Mouse (Mus musculus) erythroid progenitor cell, adult 5-6 weeks (primary cell): ENCODE measurements around the gene Mpv17. TPM values are rescaled to one million over a fixed set of nuclear protein-coding genes. Genes with fewer than 3 reads are reported as not detected.

Source experiments
- ATAC-seq: replicated peaks from 2 replicates; pipeline ENCODE4 v1.8.0; 2016; ENCODE audit warnings: moderate number of reproducible peaks, mild to moderate bottlenecking, moderate TSS enrichment, inconsistent platforms; ENCODE audit not compliant: poor library complexity, low FRiP score, severe bottlenecking
- total RNA-seq, 2 experiments: library from RNA; stranded (forward) in 1 of 2; stranded (reverse) in 1 of 2; fragments of 150-400 nt in 1 of 2; fragments of 186-747, 209-891 nt in 1 of 2; gene quantifications; 2 replicates each; pipeline versions ENCODE4 v1.2.3 to v1.2.4; 2015 to 2017; ENCODE audit warnings: low replicate concordance in 2 of 2

The Mpv17 gene
- 1.3 and 11.5 TPM in 2 replicates for total RNA-seq (2015; ENCODE audit: low replicate concordance)
- total RNA-seq (2017; ENCODE audit: low replicate concordance): 0.23 and 4.7 TPM in 2 replicates

DNA sequence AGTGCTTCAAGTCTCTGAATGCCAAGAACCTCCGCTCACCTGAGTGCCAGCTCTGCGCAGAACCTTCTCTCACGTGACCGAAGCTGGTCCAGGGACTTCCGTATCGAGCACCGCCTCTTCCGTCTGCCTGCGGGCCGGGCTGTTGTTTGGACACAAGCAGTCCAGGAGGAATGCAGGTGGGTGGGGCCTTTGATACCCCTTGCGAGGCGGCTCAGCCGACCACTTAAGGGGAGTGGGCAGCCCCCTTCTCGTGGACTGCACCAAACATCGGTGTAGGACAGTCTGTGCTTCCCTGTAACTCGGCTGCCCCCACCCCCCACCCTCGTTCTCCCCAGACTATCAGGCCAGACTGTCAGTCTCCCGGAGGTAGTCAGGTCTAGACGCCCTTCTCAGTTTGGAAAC, at the start of gene Mpv17:
TSS of gene Mpv17 (minus strand) at position 100 of the 402 bp plus-strand sequence.
- peak; percentile 98 for ATAC-seq

DNA sequence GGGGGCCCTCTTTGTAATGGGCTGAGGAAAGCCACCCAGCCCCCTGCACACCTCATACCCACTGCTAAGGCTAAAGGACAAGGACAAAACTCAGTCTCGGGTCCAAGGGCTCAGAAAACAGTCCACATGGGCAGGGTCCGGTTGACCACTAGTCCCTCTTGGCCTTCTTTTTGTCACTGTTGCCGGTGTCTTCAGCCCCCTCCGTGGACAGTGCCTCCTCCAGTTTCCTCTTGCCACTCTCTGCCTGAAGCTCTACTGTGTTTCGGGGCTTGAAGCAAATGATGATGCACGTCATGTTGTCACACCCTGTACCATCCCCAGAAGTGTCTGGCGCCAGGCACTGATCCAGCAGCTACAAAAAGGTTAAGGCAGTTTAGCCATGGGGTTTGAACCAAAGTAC, 48.9 kb upstream of the Mpv17 start:
- no peak for ATAC-seq

DNA sequence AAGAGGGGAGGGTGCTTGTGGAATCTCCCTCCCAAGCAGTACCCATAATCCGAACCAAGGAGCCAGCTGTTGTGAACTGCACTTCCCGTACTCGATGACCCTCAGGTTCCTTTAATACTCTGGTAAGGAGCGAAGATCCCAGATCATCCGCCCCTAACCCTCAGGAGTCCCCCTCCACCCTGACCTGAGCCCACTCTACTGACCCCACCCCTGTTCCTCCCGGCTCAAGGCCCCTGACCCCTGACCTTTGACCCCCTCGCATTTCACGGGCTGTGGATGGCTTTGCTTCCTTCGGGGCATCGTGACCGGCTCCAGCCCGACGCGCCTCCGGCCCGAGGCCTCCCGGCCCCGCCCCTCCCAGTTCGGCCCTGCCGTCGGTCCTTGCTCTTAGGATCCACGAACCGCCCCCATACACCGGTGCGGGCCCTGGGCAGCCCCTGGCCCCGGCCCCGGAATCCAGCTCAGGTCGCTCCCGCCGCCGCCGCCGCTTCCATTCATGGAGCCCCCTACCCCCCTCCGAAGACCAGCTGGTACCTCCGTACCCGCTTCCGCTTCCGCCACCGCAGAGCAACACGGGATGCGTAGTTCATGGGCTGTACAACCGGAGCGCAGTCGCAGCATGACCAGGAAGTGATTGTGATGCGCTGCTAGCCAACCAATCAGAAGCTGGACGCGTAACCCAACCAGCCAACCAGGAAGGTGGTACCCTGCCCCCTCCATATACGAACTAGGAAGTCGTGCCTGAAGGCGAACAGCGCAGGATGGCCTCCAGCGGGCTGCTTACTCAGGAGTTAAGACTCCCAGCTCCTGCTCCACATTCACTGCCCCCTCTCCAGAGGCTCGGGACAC, 47.9 kb upstream of the Mpv17 start, which contains the start of gene Zfp513:
TSS of gene Zfp513 (minus strand) at position 562 of the 849 bp plus-strand sequence.
- ATAC-seq: peak; percentile 99

DNA sequence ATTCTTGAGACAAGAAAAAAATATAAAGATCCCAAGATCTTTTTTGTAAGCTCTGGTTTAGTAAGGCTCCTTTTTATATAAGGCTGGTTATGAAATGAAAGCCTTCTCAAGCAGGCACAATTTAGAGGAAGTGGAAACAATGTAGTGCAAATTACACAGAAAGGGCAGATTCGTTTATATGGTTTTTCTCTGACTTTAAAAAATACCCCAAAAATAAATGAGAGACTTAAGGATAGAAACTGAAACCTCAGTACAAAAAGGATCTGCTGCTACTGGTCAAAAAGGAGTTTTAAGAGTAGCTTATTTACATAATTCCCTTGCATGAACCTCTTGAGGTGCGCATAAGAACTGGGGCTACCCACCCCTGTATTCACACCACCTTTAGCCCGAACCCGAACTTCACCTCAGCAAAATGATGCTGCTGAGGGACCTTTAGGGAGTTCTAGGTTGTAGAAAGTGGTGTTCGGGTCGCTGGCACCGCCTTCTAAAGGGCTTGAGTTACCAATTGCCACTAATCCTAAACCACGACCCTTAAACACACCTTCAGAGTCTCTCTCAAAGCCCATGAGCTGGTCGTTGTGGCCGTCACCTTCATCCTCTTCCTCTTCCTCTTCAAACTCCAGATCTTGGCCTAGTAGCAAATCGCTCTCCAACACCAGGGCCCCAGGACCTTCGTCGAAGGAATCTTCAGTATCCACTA, 47.1 kb upstream of the Mpv17 start:
- ATAC-seq: no peak

DNA sequence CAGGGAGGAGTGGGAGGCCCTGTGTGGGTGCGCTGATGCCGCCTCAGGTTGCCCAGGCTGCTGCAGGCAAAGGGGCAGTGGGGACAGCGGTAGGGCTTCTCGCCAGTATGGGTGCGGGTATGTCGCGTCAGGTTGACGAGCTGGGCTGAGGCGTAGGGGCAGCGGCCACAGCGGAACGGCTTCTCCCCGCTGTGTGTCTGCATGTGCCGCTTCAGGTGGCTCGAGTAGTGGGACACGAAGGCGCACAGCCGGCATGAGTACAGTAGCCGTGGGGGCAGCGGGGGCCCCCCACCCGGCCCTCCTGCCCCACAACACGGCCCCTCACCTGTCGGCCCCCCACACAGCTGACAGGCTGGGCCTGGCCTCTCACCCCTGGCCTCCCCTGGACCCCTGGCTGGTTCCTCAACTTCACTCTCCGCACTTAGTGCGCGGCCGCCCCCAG, 46.3 kb upstream of the Mpv17 start:
- ATAC-seq: no peak

DNA sequence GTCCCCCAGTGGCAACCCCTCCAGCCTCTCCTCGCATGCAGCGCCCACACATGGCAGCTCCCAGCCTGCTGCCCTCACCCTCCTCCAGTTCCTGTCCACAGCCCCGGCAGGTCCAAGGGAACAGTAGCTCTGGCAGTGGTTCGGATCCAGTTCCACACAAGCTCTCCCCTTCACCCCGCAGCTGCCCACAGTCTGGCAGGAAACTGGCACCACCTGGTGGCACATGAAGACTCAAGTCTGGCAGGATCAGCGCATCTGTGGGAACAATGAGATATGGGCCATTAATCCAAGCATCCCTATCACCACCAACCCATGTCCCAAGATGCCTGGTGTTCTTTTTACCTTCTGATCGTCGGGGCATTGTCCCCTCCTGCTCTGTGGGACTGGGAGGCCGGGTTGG, 45.8 kb upstream of the Mpv17 start:
- no peak for ATAC-seq

DNA sequence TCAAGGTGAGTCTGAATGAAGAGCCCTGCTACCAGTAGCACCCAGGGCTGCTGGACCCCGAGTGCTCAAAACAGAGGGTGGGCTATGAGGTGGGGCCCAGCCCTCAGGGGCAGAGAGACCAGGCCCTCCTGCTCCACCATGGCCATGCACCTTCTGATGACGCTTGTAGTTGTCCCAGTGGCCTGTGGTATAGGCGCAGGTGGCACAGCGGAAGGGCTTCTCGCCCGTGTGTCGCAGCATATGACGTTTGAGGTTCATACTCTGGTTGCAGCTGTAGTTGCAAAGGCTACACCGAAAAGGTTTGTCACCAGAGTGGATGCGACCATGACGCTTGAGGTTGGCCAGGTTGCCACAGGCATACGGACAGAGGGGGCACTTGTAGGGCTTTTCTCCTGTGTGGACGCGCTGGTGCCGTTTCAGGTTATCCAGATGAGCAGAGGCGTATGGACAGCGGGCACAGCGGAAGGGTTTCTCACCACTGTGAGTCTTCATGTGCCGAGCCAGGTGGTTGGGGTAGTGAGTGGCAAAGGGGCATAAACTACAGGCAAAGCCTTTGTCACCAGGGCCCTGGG, 45.4 kb upstream of the Mpv17 start:
- no peak for ATAC-seq

DNA sequence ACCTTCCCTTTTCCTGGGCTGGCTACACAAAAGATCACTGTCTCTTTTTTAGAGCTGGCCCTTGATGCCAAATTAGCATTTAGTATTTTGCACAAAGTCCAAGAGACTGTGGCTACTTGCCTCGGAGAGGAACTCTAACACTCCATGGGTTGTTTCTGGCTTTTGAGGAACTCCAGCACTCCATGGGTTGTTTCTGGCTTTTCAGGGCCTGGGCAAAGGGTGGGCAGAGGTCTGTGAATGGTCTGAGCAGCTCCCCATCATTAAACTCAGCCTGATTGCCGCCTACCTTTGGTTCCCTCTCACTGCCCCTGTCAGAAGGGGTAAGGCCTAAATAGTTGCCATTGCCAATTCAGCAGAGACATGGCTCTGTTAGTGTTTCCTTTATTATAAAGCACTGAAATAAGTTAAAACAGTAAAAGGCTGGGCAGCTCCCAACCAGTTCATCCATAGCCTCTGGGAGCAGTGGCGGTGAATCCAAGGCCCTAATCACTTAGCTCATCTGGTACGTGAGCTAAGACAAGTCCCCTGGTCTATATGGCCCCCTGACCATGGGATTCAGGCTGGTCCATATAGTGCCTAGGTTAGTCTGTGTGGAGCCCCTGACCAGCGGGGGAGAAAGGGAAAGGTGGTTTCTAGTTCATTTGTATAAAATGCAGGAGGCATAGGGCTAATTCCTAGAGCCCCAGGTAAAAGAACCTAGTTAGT, 44.7 kb upstream of the Mpv17 start:
- no peak for ATAC-seq

DNA sequence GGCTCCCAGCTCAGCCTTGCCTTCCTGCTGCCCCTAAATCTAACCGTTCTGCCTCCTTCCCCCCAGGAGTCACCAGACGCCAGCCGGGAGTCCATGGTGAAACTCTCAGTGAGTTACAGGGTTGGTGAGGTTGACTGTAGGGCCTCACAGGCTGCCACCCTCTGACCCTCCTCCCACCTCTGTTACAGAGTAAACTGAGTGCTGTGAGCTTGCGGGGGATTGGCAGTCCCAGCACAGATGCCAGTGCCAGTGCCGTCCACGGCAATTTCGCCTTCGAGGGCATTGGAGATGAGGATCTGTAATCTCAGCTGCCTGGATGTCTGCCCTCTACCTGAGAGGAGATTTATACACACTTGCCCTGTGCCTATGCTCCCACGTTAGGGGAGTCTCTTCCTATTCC, 44.1 kb upstream of the Mpv17 start:
- ATAC-seq: no peak

DNA sequence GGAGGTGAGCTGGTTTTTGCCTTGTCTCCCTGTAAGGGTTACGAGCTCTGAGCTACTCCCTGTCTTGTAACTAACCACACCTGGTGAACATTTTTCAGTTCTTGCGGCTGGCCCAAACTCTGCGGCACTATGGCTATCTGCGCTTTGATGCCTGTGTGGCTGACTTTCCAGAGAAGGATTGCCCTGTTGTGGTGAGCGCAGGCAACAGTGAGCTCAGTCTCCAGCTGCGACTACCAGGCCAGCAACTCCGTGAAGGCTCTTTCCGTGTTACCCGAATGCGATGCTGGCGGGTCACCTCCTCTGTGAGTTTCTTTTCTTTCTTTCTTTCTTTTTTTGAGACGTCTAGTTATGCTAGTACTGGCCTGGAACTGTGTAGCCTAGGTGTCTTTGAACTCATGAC, 43.0 kb upstream of the Mpv17 start:
- ATAC-seq: no peak

DNA sequence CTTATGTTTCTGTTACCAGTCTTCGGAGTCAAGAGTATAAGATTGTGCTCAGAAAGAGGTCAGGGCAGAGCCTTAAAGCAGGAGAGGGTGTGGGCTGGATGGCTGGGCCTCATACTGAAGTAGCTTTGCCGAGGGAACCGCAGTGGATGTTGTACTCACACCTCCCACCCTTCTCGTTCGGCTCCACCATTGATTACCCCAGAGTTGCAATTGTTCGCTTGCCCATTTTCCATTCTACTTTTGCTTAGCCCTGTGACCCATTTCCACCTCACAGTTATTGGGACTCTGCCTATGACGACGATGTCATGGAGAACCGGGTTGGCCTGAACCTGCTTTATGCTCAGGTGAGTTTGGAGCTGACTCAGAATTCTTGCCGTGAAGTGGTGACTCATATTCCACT, 42.2 kb upstream of the Mpv17 start:
- ATAC-seq: no peak

DNA sequence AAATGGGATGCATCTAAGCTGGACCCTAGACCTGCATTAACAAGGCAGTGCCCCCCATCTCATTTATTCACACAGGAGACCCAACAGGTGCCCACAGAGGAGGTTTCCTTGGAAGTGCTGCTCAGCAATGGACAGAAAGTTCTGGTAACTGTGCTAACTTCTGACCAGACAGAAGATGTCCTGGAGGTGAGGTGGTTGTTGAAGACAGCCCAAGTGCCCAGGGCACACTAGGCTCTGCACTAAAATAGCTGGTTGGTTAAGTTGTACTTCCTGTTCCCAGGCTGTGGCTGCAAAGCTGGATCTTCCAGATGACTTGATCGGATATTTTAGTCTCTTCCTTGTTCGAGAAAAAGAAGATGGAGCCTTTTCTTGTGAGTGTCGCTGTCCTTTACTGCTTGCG, 41.6 kb upstream of the Mpv17 start:
- ATAC-seq: no peak

DNA sequence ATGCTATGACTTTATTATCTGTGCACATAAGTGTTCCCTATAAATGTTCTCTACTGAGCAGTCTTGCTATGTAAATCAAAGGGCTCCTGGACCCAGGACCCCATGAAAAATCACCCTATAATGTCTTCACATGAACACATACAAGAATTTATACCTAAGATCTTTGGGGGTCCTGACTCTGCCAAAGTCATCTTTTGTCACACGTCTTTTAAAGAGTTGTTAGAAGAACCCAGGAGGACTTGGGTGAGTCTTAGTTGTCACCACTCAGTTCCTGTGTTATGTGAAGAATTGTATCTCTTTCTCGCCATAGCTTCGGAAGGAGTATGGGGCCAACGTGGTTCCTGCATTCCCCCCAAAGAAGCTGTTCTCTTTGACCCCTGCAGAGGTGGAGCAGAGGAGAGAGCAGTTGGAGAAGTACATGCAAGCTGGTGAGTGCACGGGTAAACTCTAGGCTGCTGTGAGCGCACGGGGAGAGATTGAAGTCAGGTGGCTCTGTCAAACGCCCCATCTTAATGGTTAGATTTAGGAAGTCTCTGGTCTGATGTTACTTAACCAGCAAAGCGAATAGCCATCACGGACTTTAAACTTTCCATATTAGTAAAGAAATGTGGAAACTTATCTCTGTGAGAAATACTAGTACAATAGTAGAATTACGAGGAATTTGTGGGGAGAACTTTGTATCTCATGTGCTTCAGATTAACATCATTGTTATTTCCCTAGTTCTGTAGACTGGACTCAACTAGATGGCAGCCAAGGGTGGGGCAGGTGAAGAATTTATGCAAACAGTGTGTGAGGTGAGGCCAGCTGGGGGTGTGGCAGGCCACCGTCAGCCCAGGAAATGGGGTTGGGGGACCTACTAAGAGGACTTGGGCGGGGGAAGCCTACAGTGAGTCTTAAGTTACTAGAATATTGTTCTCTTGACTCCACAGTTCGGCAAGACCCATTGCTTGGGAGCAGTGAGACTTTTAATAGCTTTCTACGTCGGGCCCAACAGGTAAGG, 40.7 kb upstream of the Mpv17 start:
- no peak for ATAC-seq

DNA sequence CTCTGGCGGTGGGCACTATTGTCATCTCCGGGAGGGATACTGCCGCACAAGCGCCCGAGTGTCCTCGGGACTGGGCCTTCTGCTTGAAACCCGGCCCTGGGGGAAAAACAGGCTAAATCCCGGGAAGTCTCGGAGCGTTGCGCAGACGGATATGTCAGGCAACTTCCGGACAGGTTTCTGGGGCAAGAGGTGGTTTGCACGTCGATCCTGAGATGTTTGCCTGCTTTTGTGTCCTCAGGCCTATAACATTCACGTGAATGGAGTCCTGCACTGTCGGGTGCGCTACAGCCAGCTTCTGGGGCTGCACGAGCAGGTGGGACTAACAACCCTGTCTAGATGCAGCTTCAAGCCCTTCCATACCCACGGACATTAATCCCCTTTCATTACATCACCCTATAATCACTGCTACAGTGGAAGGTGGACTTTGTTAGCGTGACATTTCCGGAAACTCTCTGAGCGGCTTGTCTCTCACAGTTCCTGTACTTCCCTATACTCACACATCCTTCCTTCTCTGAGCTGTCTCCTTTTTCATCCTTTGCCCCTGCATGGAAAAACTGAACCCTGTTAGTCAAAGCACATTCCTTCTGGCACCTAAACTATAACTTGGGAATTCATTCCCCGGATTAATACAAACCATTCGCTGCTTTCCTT, 39.7 kb upstream of the Mpv17 start:
- ATAC-seq: peak; percentile 11; the same call in 1 of the 2 replicates

DNA sequence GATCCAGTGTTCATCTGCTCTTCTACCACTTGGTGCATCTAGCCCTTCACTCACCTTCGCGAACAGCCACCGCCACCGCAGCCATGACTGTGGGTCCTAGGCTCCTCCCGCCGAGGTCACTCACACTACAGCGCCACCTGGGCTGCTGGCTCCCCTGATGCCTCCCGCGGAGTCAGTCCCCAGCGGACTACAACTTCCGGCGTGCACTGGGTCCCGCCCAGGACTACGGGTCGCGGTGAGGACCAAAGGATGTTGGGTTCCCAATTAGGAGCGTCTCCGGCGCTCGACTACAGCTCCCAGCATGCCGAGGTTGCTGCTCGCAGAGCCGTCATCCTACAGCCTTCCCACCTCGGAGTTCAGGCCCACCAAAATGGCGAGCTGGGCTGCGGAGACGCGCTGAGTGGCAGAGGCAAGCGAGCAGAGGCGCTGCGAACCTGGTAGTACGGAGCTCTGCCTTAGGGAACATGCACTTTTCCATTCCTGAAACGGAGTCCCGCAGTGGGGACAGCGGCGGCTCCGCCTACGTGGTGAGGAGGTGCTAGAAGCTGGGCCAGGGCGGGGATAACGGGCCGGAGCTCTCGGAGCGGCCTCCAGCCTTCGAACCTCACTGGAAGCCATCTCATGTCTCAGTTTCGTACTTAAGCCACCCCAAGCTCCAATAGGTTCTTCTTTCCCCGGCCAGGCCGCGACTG, 39.0 kb upstream of the Mpv17 start, which contains the start of the genes Snx17 and Eif2b4:
TSS of gene Snx17 (plus strand) at position 289 of the 692 bp plus-strand sequence.
TSS of gene Eif2b4 (minus strand) at position 492 of the 692 bp plus-strand sequence.
- ATAC-seq: peak; percentile 88

DNA sequence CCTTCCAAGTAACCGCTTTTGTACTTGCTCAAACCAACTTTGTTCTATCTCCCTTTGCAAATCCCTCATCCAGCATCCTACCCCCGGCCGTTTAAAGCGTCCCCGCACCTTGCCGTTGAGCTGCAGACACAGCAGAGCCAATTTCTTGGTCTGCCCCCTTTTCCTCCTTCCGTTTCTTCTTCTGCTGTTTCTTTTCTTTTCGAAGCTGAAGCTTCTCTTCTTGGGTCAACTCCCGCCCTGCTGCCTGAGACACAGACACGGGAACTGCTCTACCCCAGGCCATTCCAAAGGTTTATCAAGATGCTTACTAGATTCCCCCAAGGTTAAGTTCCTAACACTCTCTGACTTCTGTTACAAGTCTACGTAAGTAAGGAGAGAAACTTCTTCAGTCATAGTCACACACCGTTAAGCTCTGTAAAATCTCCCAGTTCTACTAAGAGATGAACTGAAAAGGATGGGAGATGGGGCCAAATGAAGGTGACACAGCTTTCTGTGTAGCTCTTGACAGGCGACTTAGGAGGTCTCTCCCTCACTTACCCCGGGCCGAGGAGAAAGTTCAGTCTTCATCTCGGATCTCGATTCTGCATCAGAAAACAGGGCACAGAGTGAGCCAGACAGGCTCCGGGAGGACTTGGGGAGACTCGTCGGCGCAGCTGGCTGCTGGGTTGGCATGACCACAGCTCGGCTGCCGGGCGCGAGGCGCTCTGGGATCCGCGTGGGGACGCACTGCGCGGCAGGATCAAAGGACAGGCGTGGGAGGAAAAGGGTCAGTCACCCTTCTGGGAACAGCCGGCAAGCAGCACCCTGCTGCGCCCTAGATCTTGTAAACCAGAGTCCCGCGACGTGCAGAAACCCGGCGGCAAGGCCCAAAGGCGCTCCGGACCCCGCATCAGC, 38.2 kb upstream of the Mpv17 start:
- peak; percentile 60 for ATAC-seq

DNA sequence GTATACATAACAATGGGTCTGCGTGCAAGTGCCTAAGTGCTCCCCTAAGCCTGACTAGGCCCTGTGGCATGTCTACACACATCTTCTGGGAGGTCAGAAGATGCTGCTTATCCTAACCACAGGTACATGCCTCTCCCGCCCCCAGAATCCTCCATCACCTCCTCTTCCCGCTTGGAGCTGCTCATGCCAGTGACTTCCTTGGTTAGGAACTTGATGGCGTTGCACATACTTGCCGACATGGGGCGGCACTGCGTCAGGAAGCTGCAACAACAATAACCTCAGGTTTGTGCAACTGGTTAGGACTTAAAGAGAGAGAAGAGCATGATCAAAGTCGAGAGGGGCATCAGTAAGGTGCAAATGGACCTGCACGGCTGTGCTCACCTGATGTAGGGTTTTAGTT, 36.1 kb upstream of the Mpv17 start:
- no peak for ATAC-seq
